In the genomic region with DNA sequence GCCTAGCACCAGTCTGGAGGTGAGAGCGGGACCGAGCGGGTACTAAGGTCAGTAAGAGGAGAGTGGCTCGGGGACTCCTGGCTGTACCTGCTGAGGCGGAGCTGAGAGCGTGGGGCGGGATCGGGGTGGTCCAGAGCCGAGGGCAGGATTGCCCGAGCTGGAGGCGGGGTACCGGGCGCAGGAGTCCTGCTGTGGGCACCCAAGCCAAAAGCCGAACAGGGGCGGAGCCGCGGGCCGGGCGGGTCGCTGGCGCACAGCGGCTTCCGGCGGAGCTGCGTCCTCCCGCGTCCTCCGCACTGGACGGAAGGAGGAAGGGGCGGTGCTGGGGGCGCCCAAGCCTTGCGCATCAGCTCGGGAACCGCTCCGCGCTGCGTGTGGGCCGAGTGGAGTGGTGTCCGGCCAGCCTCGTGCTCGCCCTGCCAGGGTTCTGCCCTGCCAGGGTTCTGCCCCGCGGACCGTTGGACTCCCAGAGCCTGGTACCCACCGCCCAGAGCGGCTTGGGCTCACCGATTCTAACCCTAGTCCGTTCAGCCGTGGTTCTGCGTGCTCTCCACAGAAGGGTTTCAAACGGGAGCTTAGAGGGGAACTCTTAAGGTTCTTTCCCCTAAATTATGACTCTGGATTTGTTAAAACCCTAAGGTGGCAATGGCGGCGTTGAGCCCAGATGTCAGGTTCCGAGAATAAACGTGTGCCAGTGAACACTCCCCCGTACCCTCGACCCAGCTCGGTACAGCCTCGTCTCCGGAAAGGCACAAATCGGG, we compare ENCODE assay signal across 8 mouse cellular contexts. TPM values are rescaled to one million over a fixed set of nuclear protein-coding genes. Genes with fewer than 3 reads are reported as not detected.
DNase-seq lines count a peak whose midpoint lies in the region; ATAC-seq lines count a peak whose summit lies in the region.

Gene Adprh (minus strand): TSS at position 262 of the 761 bp plus-strand sequence.

- H3K9me3 ChIP-seq in forebrain, embryonic 11.5 days (ENCODE audit: control insufficient read depth, low read length): no peaks in the 10 kb centered on the region
- no peaks in the 10 kb centered on the region for H3K9me3 ChIP-seq in heart, embryonic 16.5 days (replicated peaks; ENCODE audit: control insufficient read depth, low read length)
- H3K9me3 ChIP-seq in liver, embryonic 15.5 days (replicated peaks): no peaks in the 10 kb centered on the region
- H3K9me3 ChIP-seq in neural tube, embryonic 12.5 days: no peaks in the 10 kb centered on the region

- peak; percentile 91 for ATAC-seq in CD4-positive, CD25-positive, alpha-beta regulatory T cell, adult 4 months
- peak; percentile 97 for ATAC-seq in forebrain, embryonic 11.5 days (replicated peaks; ENCODE audit: low FRiP score)
- ATAC-seq in heart, embryonic 16.5 days (replicated peaks; ENCODE audit: extremely low read depth, insufficient read depth, low FRiP score): peak; percentile 97
- ATAC-seq in liver, embryonic 15.5 days (ENCODE audit: insufficient read depth): peak; percentile 96
- peak; percentile 95 for ATAC-seq in neural tube, embryonic 12.5 days (ENCODE audit: low FRiP score, low read depth)

- peaks cover 4% of the 10 kb centered on the region; the same call in 1 of the 2 replicates for H3K4me1 ChIP-seq in forebrain, embryonic 11.5 days (replicated peaks; ENCODE audit: control insufficient read depth, insufficient read depth, low read length)
- H3K4me1 ChIP-seq in heart, embryonic 16.5 days (ENCODE audit: control insufficient read depth, insufficient read depth, low read length): peaks cover 10% of the 10 kb centered on the region
- H3K4me1 ChIP-seq in liver, embryonic 15.5 days (replicated peaks): peaks cover 23% of the 10 kb centered on the region
- H3K4me1 ChIP-seq in neural tube, embryonic 12.5 days: peaks cover 11% of the 10 kb centered on the region

- WGBS in forebrain, embryonic 11.5 days: under 1% methylated on average over 54 of the region's 61 CpGs
- WGBS in heart, embryonic 16.5 days: under 1% methylated on average over 58 of the region's 61 CpGs
- WGBS in liver, embryonic 15.5 days (ENCODE audit: insufficient replicate concordance): under 1% methylated on average over 53 of the region's 61 CpGs
- under 1% methylated on average over 60 of the region's 61 CpGs for WGBS in neural tube, embryonic 12.5 days

- peak within 1 kb of the TSS; percentile 76 for H3K27ac ChIP-seq in forebrain, embryonic 11.5 days (ENCODE audit: low read depth, low read length)
- H3K27ac ChIP-seq in heart, embryonic 16.5 days (ENCODE audit: low read length): peak within 1 kb of the TSS; percentile 87
- H3K27ac ChIP-seq in liver, embryonic 15.5 days (replicated peaks): peak within 1 kb of the TSS; percentile 90
- peak within 1 kb of the TSS; percentile 53; the same call in 1 of the 2 replicates for H3K27ac ChIP-seq in neural tube, embryonic 12.5 days

- peak within 1 kb of the TSS; percentile 97 for H3K9ac ChIP-seq in forebrain, embryonic 11.5 days (ENCODE audit: low read length)
- H3K9ac ChIP-seq in heart, embryonic 16.5 days (ENCODE audit: low read length): peak within 1 kb of the TSS; percentile 90
- peak within 1 kb of the TSS; percentile 88 for H3K9ac ChIP-seq in liver, embryonic 15.5 days
- peak within 1 kb of the TSS; percentile 89 for H3K9ac ChIP-seq in neural tube, embryonic 12.5 days

- H3K4me3 ChIP-seq in forebrain, embryonic 11.5 days (ENCODE audit: low read depth, low read length): peak within 1 kb of the TSS; percentile 78
- peak within 1 kb of the TSS; percentile 74 for H3K4me3 ChIP-seq in heart, embryonic 16.5 days (ENCODE audit: low read length)
- H3K4me3 ChIP-seq in liver, embryonic 15.5 days (replicated peaks): peak within 1 kb of the TSS; percentile 88
- H3K4me3 ChIP-seq in neural tube, embryonic 12.5 days: peak within 1 kb of the TSS; percentile 74

- H3K4me2 ChIP-seq in forebrain, embryonic 11.5 days (ENCODE audit: low read depth, low read length, severe bottlenecking): peak within 1 kb of the TSS; percentile 77
- H3K4me2 ChIP-seq in heart, embryonic 16.5 days (ENCODE audit: low read depth, low read length): peak within 1 kb of the TSS; percentile 72
- peak within 1 kb of the TSS; percentile 84 for H3K4me2 ChIP-seq in liver, embryonic 15.5 days
- peak within 1 kb of the TSS; percentile 83 for H3K4me2 ChIP-seq in neural tube, embryonic 12.5 days (replicated peaks)

- no peaks in the 10 kb centered on the region for H3K27me3 ChIP-seq in forebrain, embryonic 11.5 days (ENCODE audit: control insufficient read depth, insufficient read depth, low read length)
- no peaks in the 10 kb centered on the region for H3K27me3 ChIP-seq in heart, embryonic 16.5 days (ENCODE audit: control insufficient read depth, insufficient read depth, low read length)
- H3K27me3 ChIP-seq in liver, embryonic 15.5 days: no peaks in the 10 kb centered on the region
- no peaks in the 10 kb centered on the region for H3K27me3 ChIP-seq in neural tube, embryonic 12.5 days (replicated peaks)

- H3K36me3 ChIP-seq in forebrain, embryonic 11.5 days (ENCODE audit: control insufficient read depth, insufficient read depth, low read length): no peaks in the 10 kb centered on the region; the same call in 1 of the 2 replicates
- H3K36me3 ChIP-seq in heart, embryonic 16.5 days (ENCODE audit: control insufficient read depth, insufficient read depth): peaks cover 6% of the 10 kb centered on the region
- H3K36me3 ChIP-seq in liver, embryonic 15.5 days (replicated peaks): peaks cover 12% of the 10 kb centered on the region; the same call in 1 of the 2 replicates
- peaks cover 25% of the 10 kb centered on the region for H3K36me3 ChIP-seq in neural tube, embryonic 12.5 days

- DNase-seq in c-Kit-positive CD71-negative TER-119-negative erythroid progenitor cells, embryonic 14.5 days (ENCODE audit: low read depth): peak; percentile 72
- peak; percentile 91 for DNase-seq in forebrain, embryonic 11.5 days (ENCODE audit: low spot score)
- DNase-seq in kidney, postnatal 36 days: peak; percentile 97 to 98
- peak; percentile 81 for DNase-seq in telencephalon, adult 2 months (ENCODE audit: low read depth, low spot score)

RNA-seq across cellular contexts. Expression of gene Adprh, which starts in this region (rescaled TPM):
- 10 to 100 TPM; 73.1 to 92.7 TPM for polyA plus RNA-seq in CD4-positive, CD25-positive, alpha-beta regulatory T cell, adult 4 months (2017; shearing (Covaris generic))
- polyA plus RNA-seq in forebrain, embryonic 11.5 days (2014; fragmentation: Nextera tagmentation; extraction: Ambion mirVana): 135 and 137 TPM in 2 replicates
- 87.6 and 88.6 TPM in 2 replicates for polyA plus RNA-seq in heart, embryonic 16.5 days (2015; fragmentation: Nextera tagmentation; extraction: Ambion mirVana)
- 29.4 and 32.4 TPM in 2 replicates for polyA plus RNA-seq in liver, embryonic 15.5 days (2015; fragmentation: Nextera tagmentation; extraction: Ambion mirVana)
- polyA plus RNA-seq in neural tube, embryonic 12.5 days (2016; fragmentation: Nextera tagmentation; extraction: Ambion mirVana): 150 and 156 TPM in 2 replicates

Comparison
In these comparisons a context has a peak if more than half of its experiments do, and no peak if none do; other contexts are left out.
1. Peak in every context shown above with its lines: DNase-seq, ATAC-seq, H3K4me3 ChIP-seq and H3K27ac ChIP-seq.